Mouse (Mus musculus): ENCODE data around the gene Btbd3.

DNA sequence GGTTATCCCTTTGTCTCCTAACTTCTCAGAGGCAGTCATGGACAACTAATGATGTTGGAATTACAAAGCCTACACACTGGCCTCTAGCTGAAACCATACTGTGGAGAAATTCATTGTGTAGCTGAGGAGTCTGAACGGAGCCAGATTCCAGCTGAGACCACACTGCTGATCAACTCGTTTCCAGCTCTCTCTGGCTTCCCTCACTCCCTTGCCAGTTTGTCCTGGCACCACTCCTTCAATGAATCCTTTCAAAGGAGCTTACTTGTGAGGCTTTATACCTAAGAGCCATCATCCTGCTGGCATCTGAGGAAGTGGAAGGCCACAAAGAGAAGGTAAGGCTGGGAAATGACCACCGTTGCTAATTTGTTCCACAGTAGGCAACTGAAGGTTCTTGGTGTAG, 332.7 kb downstream of the Btbd3 start:
- TF ChIP-seq CTCF (IDR thresholded peaks at IDR 0.05; ENCODE audit: low read depth), result no peak
- TF ChIP-seq EP300 (IDR thresholded peaks at IDR 0.05; ENCODE audit: low read depth), result no peak

All from liver, postnatal 0 days (tissue).